Mouse (Mus musculus): Measurements from ENCODE around the gene Tmem59. TPM values are rescaled to one million over a fixed set of nuclear protein-coding genes. Genes with fewer than 3 reads are reported as not detected.

Gene Tmem59
- polyA plus RNA-seq, 1 experiment from 2014 or later = 334 TPM

- Histone ChIP-seq H3K4me2 (no peak overlapping the region), H3K36me3 (peaks cover 36% of the 10 kb centered on the region), H3K9me3 (replicated peaks) (no peaks in the 10 kb centered on the region), H3K4me3 (no peak overlapping the region), H3K27ac (ENCODE audit: poor library complexity, severe bottlenecking) (no peak overlapping the region), H3K9ac (no peak overlapping the region), H3K4me1 (replicated peaks) (peaks cover 6% of the 10 kb centered on the region; the same call in 1 of the 2 replicates), H3K27me3 (replicated peaks) (no peaks in the 10 kb centered on the region)
- WGBS = 84% methylated on average over 8 of the region's 8 CpGs
- ATAC-seq (ENCODE audit: insufficient number of reproducible peaks, low FRiP score) = no peak
These were observed 25.6 kb upstream of the Tmem59 start for GRCm38 (mm10) chr4:107152571-107152970.

GRCm38 (mm10) chr4:107156983-107157401 lies 21.2 kb upstream of the Tmem59 start:
- no peak for ATAC-seq (ENCODE audit: insufficient number of reproducible peaks, low FRiP score)
- Histone ChIP-seq H3K27me3 (replicated peaks) (no peaks in the 10 kb centered on the region), H3K9ac (no peak overlapping the region), H3K9me3 (replicated peaks) (no peaks in the 10 kb centered on the region), H3K4me3 (no peak overlapping the region), H3K4me2 (no peak overlapping the region), H3K4me1 (replicated peaks) (peaks cover 9% of the 10 kb centered on the region), H3K27ac (ENCODE audit: poor library complexity, severe bottlenecking) (no peak overlapping the region), H3K36me3 (peaks cover 46% of the 10 kb centered on the region)
- 72% methylated on average over 4 of the region's 4 CpGs for WGBS

GRCm38 (mm10) chr4:107159166-107159773 lies 18.9 kb upstream of the Tmem59 start:
- Histone ChIP-seq H3K27me3 (replicated peaks) (no peaks in the 10 kb centered on the region), H3K9me3 (replicated peaks) (no peaks in the 10 kb centered on the region), H3K36me3 (peaks cover 42% of the 10 kb centered on the region), H3K4me2 (no peak overlapping the region), H3K4me1 (replicated peaks) (peaks cover 9% of the 10 kb centered on the region), H3K9ac (no peak overlapping the region), H3K27ac (ENCODE audit: poor library complexity, severe bottlenecking) (no peak overlapping the region), H3K4me3 (no peak overlapping the region)
- WGBS = 86% methylated on average over 11 of the region's 11 CpGs
- no peak for ATAC-seq (ENCODE audit: insufficient number of reproducible peaks, low FRiP score)

- WGBS = 87% methylated on average over 8 of the region's 8 CpGs
- no peaks in the 10 kb centered on the region for H3K9me3 ChIP-seq (replicated peaks)
- no peak overlapping the region for H3K27ac ChIP-seq (ENCODE audit: poor library complexity, severe bottlenecking)
- peaks cover 9% of the 10 kb centered on the region for H3K4me1 ChIP-seq (replicated peaks)
- ATAC-seq (ENCODE audit: insufficient number of reproducible peaks, low FRiP score) = no peak
- peaks cover 41% of the 10 kb centered on the region for H3K36me3 ChIP-seq
- H3K4me3 ChIP-seq = no peak overlapping the region
- H3K4me2 ChIP-seq = no peak overlapping the region
- H3K9ac ChIP-seq = no peak overlapping the region
- no peaks in the 10 kb centered on the region for H3K27me3 ChIP-seq (replicated peaks)
These were observed 18.0 kb upstream of the Tmem59 start for GRCm38 (mm10) chr4:107160181-107160580.

- no peak for ATAC-seq (ENCODE audit: insufficient number of reproducible peaks, low FRiP score)
- Histone ChIP-seq H3K27me3 (replicated peaks) (no peaks in the 10 kb centered on the region), H3K4me1 (replicated peaks) (no peaks in the 10 kb centered on the region; the same call in 1 of the 2 replicates), H3K4me3 (no peak overlapping the region), H3K9ac (no peak overlapping the region), H3K9me3 (replicated peaks) (no peaks in the 10 kb centered on the region), H3K27ac (ENCODE audit: poor library complexity, severe bottlenecking) (no peak overlapping the region), H3K4me2 (no peak overlapping the region), H3K36me3 (peaks cover 42% of the 10 kb centered on the region)
- 81% methylated on average over 10 of the region's 10 CpGs for WGBS
These were observed 14.9 kb upstream of the Tmem59 start for GRCm38 (mm10) chr4:107163341-107163740.

GRCm38 (mm10) chr4:107163756-107164587 lies 14.2 kb upstream of the Tmem59 start:
- Histone ChIP-seq H3K4me2 (no peak overlapping the region), H3K36me3 (peaks cover 37% of the 10 kb centered on the region), H3K4me1 (replicated peaks) (no peaks in the 10 kb centered on the region; the same call in 1 of the 2 replicates), H3K4me3 (no peak overlapping the region), H3K27me3 (replicated peaks) (no peaks in the 10 kb centered on the region), H3K9me3 (replicated peaks) (no peaks in the 10 kb centered on the region), H3K27ac (ENCODE audit: poor library complexity, severe bottlenecking) (no peak overlapping the region), H3K9ac (no peak overlapping the region)
- 43% methylated on average over 9 of the region's 9 CpGs for WGBS
- ATAC-seq (ENCODE audit: insufficient number of reproducible peaks, low FRiP score) = no peak

GRCm38 (mm10) chr4:107166700-107167099 lies 11.5 kb upstream of the Tmem59 start:
- H3K27ac ChIP-seq (ENCODE audit: poor library complexity, severe bottlenecking) = no peak overlapping the region
- peaks cover 42% of the 10 kb centered on the region for H3K36me3 ChIP-seq
- H3K9ac ChIP-seq = no peak overlapping the region
- H3K4me3 ChIP-seq = no peak overlapping the region
- no peak for ATAC-seq (ENCODE audit: insufficient number of reproducible peaks, low FRiP score)
- H3K4me1 ChIP-seq (replicated peaks) = no peaks in the 10 kb centered on the region; the same call in 1 of the 2 replicates
- H3K9me3 ChIP-seq (replicated peaks) = no peaks in the 10 kb centered on the region
- H3K27me3 ChIP-seq (replicated peaks) = no peaks in the 10 kb centered on the region
- H3K4me2 ChIP-seq = no peak overlapping the region
- 69% methylated on average over 5 of the region's 5 CpGs for WGBS

GRCm38 (mm10) chr4:107167798-107168197 lies 10.4 kb upstream of the Tmem59 start:
- ATAC-seq (ENCODE audit: insufficient number of reproducible peaks, low FRiP score) = no peak
- Histone ChIP-seq H3K4me1 (replicated peaks) (no peaks in the 10 kb centered on the region), H3K4me3 (no peak overlapping the region), H3K9ac (no peak overlapping the region), H3K27me3 (replicated peaks) (no peaks in the 10 kb centered on the region), H3K36me3 (peaks cover 50% of the 10 kb centered on the region), H3K9me3 (replicated peaks) (no peaks in the 10 kb centered on the region), H3K27ac (ENCODE audit: poor library complexity, severe bottlenecking) (no peak overlapping the region), H3K4me2 (no peak overlapping the region)
- 74% methylated on average over 5 of the region's 5 CpGs for WGBS

GRCm38 (mm10) chr4:107177506-107177905 lies 693 bp upstream of the Tmem59 start:
- peak overlapping the region; percentile 95 for H3K4me3 ChIP-seq
- H3K36me3 ChIP-seq = peaks cover 27% of the 10 kb centered on the region
- H3K9me3 ChIP-seq (replicated peaks) = no peaks in the 10 kb centered on the region
- no peaks in the 10 kb centered on the region for H3K27me3 ChIP-seq (replicated peaks)
- H3K27ac ChIP-seq (ENCODE audit: poor library complexity, severe bottlenecking) = peak overlapping the region; percentile 98
- peak overlapping the region; percentile 88 for H3K4me2 ChIP-seq
- peak overlapping the region; percentile 89 for H3K9ac ChIP-seq
- no peak for ATAC-seq (ENCODE audit: insufficient number of reproducible peaks, low FRiP score)
- WGBS = 39% methylated on average over 11 of the region's 11 CpGs
- H3K4me1 ChIP-seq (replicated peaks) = peaks cover 23% of the 10 kb centered on the region

GRCm38 (mm10) chr4:107178830-107179490 lies 761 bp downstream of the Tmem59 start, which contains the start of gene Tceanc2:
Gene Tceanc2 (minus strand): TSS chr4:107179116.
- peak within 1 kb of the TSS; percentile 88 for H3K4me2 ChIP-seq
- no peaks in the 10 kb centered on the region for H3K9me3 ChIP-seq (replicated peaks)
- H3K27me3 ChIP-seq (replicated peaks) = no peaks in the 10 kb centered on the region
- peaks cover 29% of the 10 kb centered on the region for H3K4me1 ChIP-seq (replicated peaks)
- H3K9ac ChIP-seq = peak within 1 kb of the TSS; percentile 89
- ATAC-seq (ENCODE audit: insufficient number of reproducible peaks, low FRiP score) = peak; percentile 34
- under 1% methylated on average over 47 of the region's 47 CpGs for WGBS
- H3K36me3 ChIP-seq = peaks cover 16% of the 10 kb centered on the region
- H3K4me3 ChIP-seq = peak within 1 kb of the TSS; percentile 95
- H3K27ac ChIP-seq (ENCODE audit: poor library complexity, severe bottlenecking) = peak within 1 kb of the TSS; percentile 98

GRCm38 (mm10) chr4:107179561-107179960 lies 1.4 kb downstream of the Tmem59 start:
- 7% methylated on average over 8 of the region's 8 CpGs for WGBS
- H3K4me3 ChIP-seq = peak overlapping the region; percentile 95
- peak overlapping the region; percentile 89 for H3K9ac ChIP-seq
- H3K9me3 ChIP-seq (replicated peaks) = no peaks in the 10 kb centered on the region
- H3K36me3 ChIP-seq = peaks cover 15% of the 10 kb centered on the region
- H3K27ac ChIP-seq (ENCODE audit: poor library complexity, severe bottlenecking) = peak overlapping the region; percentile 98
- ATAC-seq (ENCODE audit: insufficient number of reproducible peaks, low FRiP score) = no peak
- H3K27me3 ChIP-seq (replicated peaks) = no peaks in the 10 kb centered on the region
- H3K4me2 ChIP-seq = peak overlapping the region; percentile 88
- peaks cover 29% of the 10 kb centered on the region for H3K4me1 ChIP-seq (replicated peaks)
